Mouse (Mus musculus): ENCODE data around the gene Psmd9.

Psmd9 gene

GRCm38 (mm10) chr5:123245518-123245917 is 76.3 kb downstream of the Psmd9 start:
- DNase-seq (ENCODE audit: low spot score in 2 of 2) = peak in 1 of 2 experiments; percentile 48

- DNase-seq (ENCODE audit: low spot score in 2 of 2) = no peak
Observed at GRCm38 (mm10) chr5:123251390-123251789, 82.2 kb downstream of the Psmd9 start.

- peak; percentile 28 to 58 for DNase-seq (ENCODE audit: low spot score in 2 of 2)
Observed at GRCm38 (mm10) chr5:123251834-123252233, 82.6 kb downstream of the Psmd9 start, which contains the start of gene Wdr66. Wdr66 (plus strand) TSS chr5:123252102.

- DNase-seq (ENCODE audit: low spot score in 2 of 2) = no peak
Observed at GRCm38 (mm10) chr5:123256841-123257755, 87.9 kb downstream of the Psmd9 start.

- DNase-seq (ENCODE audit: low spot score in 2 of 2) = peak; percentile 53 to 84
Observed at GRCm38 (mm10) chr5:123258990-123259389, 89.8 kb downstream of the Psmd9 start.

GRCm38 (mm10) chr5:123260698-123261097 is 91.5 kb downstream of the Psmd9 start:
- DNase-seq (ENCODE audit: low spot score in 2 of 2) = no peak

GRCm38 (mm10) chr5:123266909-123267308 is 97.7 kb downstream of the Psmd9 start:
- DNase-seq (ENCODE audit: low spot score in 2 of 2) = no peak

GRCm38 (mm10) chr5:123268477-123269474 is 99.6 kb downstream of the Psmd9 start:
- DNase-seq (ENCODE audit: low spot score in 2 of 2) = no peak

- DNase-seq (ENCODE audit: low spot score in 2 of 2) = no peak
Observed at GRCm38 (mm10) chr5:123270917-123271316, 101.7 kb downstream of the Psmd9 start.

GRCm38 (mm10) chr5:123272927-123273326 is 103.7 kb downstream of the Psmd9 start:
- no peak for DNase-seq (ENCODE audit: low spot score in 2 of 2)

GRCm38 (mm10) chr5:123276636-123277341 is 107.6 kb downstream of the Psmd9 start:
- no peak for DNase-seq (ENCODE audit: low spot score in 2 of 2)

GRCm38 (mm10) chr5:123277342-123277701 is 108.1 kb downstream of the Psmd9 start:
- no peak for DNase-seq (ENCODE audit: low spot score in 2 of 2)

- DNase-seq (ENCODE audit: low spot score in 2 of 2) = no peak
Observed at GRCm38 (mm10) chr5:123277704-123278103, 108.5 kb downstream of the Psmd9 start.

- DNase-seq (ENCODE audit: low spot score in 2 of 2) = no peak
Observed at GRCm38 (mm10) chr5:123279248-123279647, 110.0 kb downstream of the Psmd9 start.

GRCm38 (mm10) chr5:123281336-123282136 is 112.3 kb downstream of the Psmd9 start:
- no peak for DNase-seq (ENCODE audit: low spot score in 2 of 2)

- DNase-seq (ENCODE audit: low spot score in 2 of 2) = no peak
Observed at GRCm38 (mm10) chr5:123285174-123285573, 116.0 kb downstream of the Psmd9 start.

- peak in 1 of 2 experiments; percentile 36 for DNase-seq (ENCODE audit: low spot score in 2 of 2)
Observed at GRCm38 (mm10) chr5:123288079-123288478, 118.9 kb downstream of the Psmd9 start.

GRCm38 (mm10) chr5:123294653-123295052 is 125.4 kb downstream of the Psmd9 start:
- DNase-seq (ENCODE audit: low spot score in 2 of 2) = no peak

GRCm38 (mm10) chr5:123296224-123296806 is 127.1 kb downstream of the Psmd9 start:
- DNase-seq (ENCODE audit: low spot score in 2 of 2) = peak in 1 of 2 experiments; percentile 55

All from thymus, postnatal 10 days (tissue).